Mouse (Mus musculus): ENCODE measurements at regions not wholly inside any gene's neighbourhood (a gene's known extent, or its start where the extent isn't known, plus 50 kb on each side); places are given as distances from the start of the nearest gene placed in this dataset.

DNA sequence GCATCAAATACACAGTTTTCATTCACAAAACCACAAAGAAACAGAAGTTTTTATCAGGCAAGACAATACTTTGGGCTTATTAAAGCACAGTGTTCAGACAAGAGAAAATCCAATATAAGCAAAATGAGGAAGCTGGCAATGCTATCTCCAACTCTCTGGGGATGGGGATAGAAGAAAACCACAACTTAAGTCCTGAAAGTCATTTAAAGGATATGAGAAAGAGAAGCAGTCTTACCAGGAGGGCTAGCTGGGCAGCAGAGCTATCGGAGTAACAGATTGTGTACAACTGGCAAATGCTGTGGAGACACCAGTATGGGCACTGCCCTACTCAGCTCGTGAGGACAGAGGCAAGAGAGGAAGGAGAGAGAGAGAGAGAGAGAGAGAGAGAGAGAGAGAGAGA is 262.9 kb upstream of the Rarb start:
- no peak for ATAC-seq
- H3K4me3 ChIP-seq (ENCODE audit: low read depth, low read length) = no peak overlapping the region

DNA sequence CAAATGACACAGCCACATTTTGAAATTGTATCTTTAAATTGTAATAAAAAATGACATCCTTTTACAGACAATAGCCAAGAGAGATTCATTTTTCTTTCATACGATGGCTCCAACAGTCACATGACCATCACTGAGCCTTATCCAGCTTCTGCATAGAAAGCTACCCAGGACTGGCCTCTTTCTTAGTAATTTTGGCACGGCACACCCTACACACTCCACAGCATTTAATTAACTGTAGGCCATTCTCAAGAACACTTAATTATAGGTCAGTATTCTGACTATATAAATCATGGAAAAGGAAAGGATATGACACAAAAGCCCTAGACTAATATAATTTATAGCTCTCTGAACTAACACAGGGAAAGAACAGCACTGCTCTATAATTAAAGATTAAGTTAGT is 260.6 kb upstream of the Rarb start:
- H3K27ac ChIP-seq (ENCODE audit: low read depth) = no peak overlapping the region
- DNase-seq (no peak), ATAC-seq (no peak)
- TF ChIP-seq CTCF (IDR thresholded peaks at IDR 0.05; ENCODE audit: low read depth) = no peak
- TF ChIP-seq EP300 (IDR thresholded peaks at IDR 0.05; ENCODE audit: low read depth) = no peak
- H3K4me2 ChIP-seq (ENCODE audit: low read depth, low read length) = no peak overlapping the region
- H3K4me1 ChIP-seq (ENCODE audit: insufficient read depth) = no peaks in the 10 kb centered on the region
- 49% methylated on average over 2 of the region's 2 CpGs for WGBS (ENCODE audit: insufficient replicate concordance)
- H3K4me3 ChIP-seq (ENCODE audit: low read depth, low read length) = no peak overlapping the region
- H3K9ac ChIP-seq (replicated peaks) = no peak overlapping the region
- no peaks in the 10 kb centered on the region for H3K9me3 ChIP-seq (ENCODE audit: low read length)
- H3K36me3 ChIP-seq (replicated peaks; ENCODE audit: insufficient read depth, low read length) = no peaks in the 10 kb centered on the region
- H3K27me3 ChIP-seq (ENCODE audit: insufficient read depth, low read length) = no peaks in the 10 kb centered on the region

More for the DNA sequence above, 262.9 kb upstream of the Rarb start:
- Histone ChIP-seq H3K9me3 (ENCODE audit: low read length) (no peaks in the 10 kb centered on the region), H3K27ac (ENCODE audit: low read depth) (no peak overlapping the region), H3K36me3 (replicated peaks; ENCODE audit: insufficient read depth, low read length) (no peaks in the 10 kb centered on the region), H3K27me3 (ENCODE audit: insufficient read depth, low read length) (no peaks in the 10 kb centered on the region), H3K9ac (replicated peaks) (no peak overlapping the region), H3K4me1 (ENCODE audit: insufficient read depth) (no peaks in the 10 kb centered on the region), H3K4me2 (ENCODE audit: low read depth, low read length) (no peak overlapping the region)
- no peak for DNase-seq
- no peak for TF ChIP-seq CTCF (IDR thresholded peaks at IDR 0.05; ENCODE audit: low read depth)
- TF ChIP-seq EP300 (IDR thresholded peaks at IDR 0.05; ENCODE audit: low read depth) = no peak
- WGBS (ENCODE audit: insufficient replicate concordance) = 17% methylated on average over 2 of the region's 2 CpGs

- no peak for ATAC-seq
- 44% methylated on average over 1 of the region's 1 CpGs for WGBS (ENCODE audit: insufficient replicate concordance)
- TF ChIP-seq EP300 (IDR thresholded peaks at IDR 0.05; ENCODE audit: low read depth) (no peak), CTCF (IDR thresholded peaks at IDR 0.05; ENCODE audit: low read depth) (no peak)
Observed at GRCm38 (mm10) chr14:17061358-17061757, 242.4 kb upstream of the Rarb start.

DNA sequence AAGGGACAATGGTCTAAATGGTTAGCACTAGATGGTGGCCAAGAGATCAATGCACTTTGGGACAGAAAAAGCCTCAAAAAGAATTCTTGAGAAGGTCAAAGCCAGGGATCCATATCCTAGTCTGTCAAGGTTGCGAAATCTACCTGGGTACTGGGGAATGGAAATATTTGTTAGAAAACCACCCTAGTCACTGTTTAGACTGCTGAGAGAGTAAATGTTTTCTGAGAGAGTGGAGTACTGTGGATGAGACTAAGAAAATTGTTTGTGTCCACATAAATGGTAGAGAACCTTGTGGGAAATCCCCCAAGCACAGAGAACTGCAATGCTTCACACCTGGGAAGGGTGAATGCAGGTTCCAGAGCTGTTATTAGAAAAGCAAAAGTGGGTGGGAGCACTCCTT is 239.5 kb upstream of the Rarb start:
- H3K27ac ChIP-seq (ENCODE audit: low read depth) = no peak overlapping the region
- H3K4me1 ChIP-seq (ENCODE audit: insufficient read depth) = peaks cover 16% of the 10 kb centered on the region
- TF ChIP-seq EP300 (IDR thresholded peaks at IDR 0.05; ENCODE audit: low read depth) (no peak), CTCF (IDR thresholded peaks at IDR 0.05; ENCODE audit: low read depth) (no peak)
- WGBS (ENCODE audit: insufficient replicate concordance) = 66% methylated on average over 1 of the region's 1 CpGs
- H3K4me2 ChIP-seq (ENCODE audit: low read depth, low read length) = no peak overlapping the region
- DNase-seq (no peak), ATAC-seq (peak; percentile 44)
- H3K36me3 ChIP-seq (replicated peaks; ENCODE audit: insufficient read depth, low read length) = no peaks in the 10 kb centered on the region
- no peak overlapping the region for H3K9ac ChIP-seq (replicated peaks)
- no peaks in the 10 kb centered on the region for H3K9me3 ChIP-seq (ENCODE audit: low read length)
- H3K4me3 ChIP-seq (ENCODE audit: low read depth, low read length) = no peak overlapping the region
- H3K27me3 ChIP-seq (ENCODE audit: insufficient read depth, low read length) = no peaks in the 10 kb centered on the region

More at GRCm38 (mm10) chr14:17061358-17061757, 242.4 kb upstream of the Rarb start:
- no peaks in the 10 kb centered on the region for H3K36me3 ChIP-seq (replicated peaks; ENCODE audit: insufficient read depth, low read length)
- no peak overlapping the region for H3K4me2 ChIP-seq (ENCODE audit: low read depth, low read length)
- no peaks in the 10 kb centered on the region for H3K27me3 ChIP-seq (ENCODE audit: insufficient read depth, low read length)
- H3K4me3 ChIP-seq (ENCODE audit: low read depth, low read length) = no peak overlapping the region
- H3K9me3 ChIP-seq (ENCODE audit: low read length) = no peaks in the 10 kb centered on the region
- H3K27ac ChIP-seq (ENCODE audit: low read depth) = no peak overlapping the region
- no peak overlapping the region for H3K9ac ChIP-seq (replicated peaks)
- H3K4me1 ChIP-seq (ENCODE audit: insufficient read depth) = peaks cover 11% of the 10 kb centered on the region
- no peak for DNase-seq

GRCm38 (mm10) chr14:17057355-17057754 is 238.4 kb upstream of the Rarb start:
- Histone ChIP-seq H3K4me2 (ENCODE audit: low read depth, low read length) (no peak overlapping the region), H3K9ac (replicated peaks) (no peak overlapping the region), H3K4me1 (ENCODE audit: insufficient read depth) (peaks cover 16% of the 10 kb centered on the region), H3K4me3 (ENCODE audit: low read depth, low read length) (no peak overlapping the region), H3K9me3 (ENCODE audit: low read length) (no peaks in the 10 kb centered on the region), H3K27me3 (ENCODE audit: insufficient read depth, low read length) (no peaks in the 10 kb centered on the region), H3K36me3 (replicated peaks; ENCODE audit: insufficient read depth, low read length) (no peaks in the 10 kb centered on the region), H3K27ac (ENCODE audit: low read depth) (no peak overlapping the region)
- TF ChIP-seq CTCF (IDR thresholded peaks at IDR 0.05; ENCODE audit: low read depth) = no peak
- 79% methylated on average over 3 of the region's 3 CpGs for WGBS (ENCODE audit: insufficient replicate concordance)
- ATAC-seq (no peak), DNase-seq (no peak)

GRCm38 (mm10) chr14:17055741-17056140 is 236.8 kb upstream of the Rarb start:
- H3K4me1 ChIP-seq (ENCODE audit: insufficient read depth) = peaks cover 12% of the 10 kb centered on the region
- H3K4me2 ChIP-seq (ENCODE audit: low read depth, low read length) = no peak overlapping the region
- H3K9ac ChIP-seq (replicated peaks) = no peak overlapping the region
- 22% methylated on average over 1 of the region's 1 CpGs for WGBS (ENCODE audit: insufficient replicate concordance)
- no peak for ATAC-seq
- no peaks in the 10 kb centered on the region for H3K27me3 ChIP-seq (ENCODE audit: insufficient read depth, low read length)
- no peak overlapping the region for H3K27ac ChIP-seq (ENCODE audit: low read depth)
- no peak overlapping the region for H3K4me3 ChIP-seq (ENCODE audit: low read depth, low read length)
- no peaks in the 10 kb centered on the region for H3K9me3 ChIP-seq (ENCODE audit: low read length)
- no peaks in the 10 kb centered on the region for H3K36me3 ChIP-seq (replicated peaks; ENCODE audit: insufficient read depth, low read length)
- no peak for TF ChIP-seq EP300 (IDR thresholded peaks at IDR 0.05; ENCODE audit: low read depth)
- TF ChIP-seq CTCF (IDR thresholded peaks at IDR 0.05; ENCODE audit: low read depth) = no peak
- no peak for DNase-seq

- H3K4me1 ChIP-seq (ENCODE audit: insufficient read depth) = peaks cover 12% of the 10 kb centered on the region
- H3K9ac ChIP-seq (replicated peaks) = no peak overlapping the region
- no peaks in the 10 kb centered on the region for H3K27me3 ChIP-seq (ENCODE audit: insufficient read depth, low read length)
- 49% methylated on average over 3 of the region's 3 CpGs for WGBS (ENCODE audit: insufficient replicate concordance)
- ATAC-seq = no peak
- TF ChIP-seq EP300 (IDR thresholded peaks at IDR 0.05; ENCODE audit: low read depth) (no peak), CTCF (IDR thresholded peaks at IDR 0.05; ENCODE audit: low read depth) (no peak)
- no peak for DNase-seq
- H3K4me2 ChIP-seq (ENCODE audit: low read depth, low read length) = no peak overlapping the region
- H3K36me3 ChIP-seq (replicated peaks; ENCODE audit: insufficient read depth, low read length) = no peaks in the 10 kb centered on the region
- no peaks in the 10 kb centered on the region for H3K9me3 ChIP-seq (ENCODE audit: low read length)
- H3K4me3 ChIP-seq (ENCODE audit: low read depth, low read length) = no peak overlapping the region
- H3K27ac ChIP-seq (ENCODE audit: low read depth) = no peak overlapping the region
Observed at GRCm38 (mm10) chr14:17054381-17054780, 235.4 kb upstream of the Rarb start.
